ENCODE assay signal across 8 mouse cellular contexts in genomic region chr3:94917816-94918361, GRCm38 (mm10). TPM values are rescaled to one million over a fixed set of nuclear protein-coding genes. Genes with fewer than 3 reads are reported as not detected.
DNase-seq lines count a peak whose midpoint lies in the region; ATAC-seq and TF ChIP-seq lines count a peak whose summit lies in the region.

No protein-coding gene starts in this region.

- H3K9me3 ChIP-seq in intestine, postnatal 0 days (ENCODE audit: control insufficient read depth) = no peaks in the 10 kb centered on the region

- H3K9ac ChIP-seq in intestine, postnatal 0 days (ENCODE audit: low read depth, low read length) = no peak overlapping the region

- H3K4me1 ChIP-seq in intestine, postnatal 0 days (replicated peaks; ENCODE audit: control insufficient read depth, insufficient read depth, low read length) = peaks cover 4% of the 10 kb centered on the region; the same call in 1 of the 2 replicates

- H3K27ac ChIP-seq in intestine, postnatal 0 days (ENCODE audit: low read depth, low read length) = no peak overlapping the region

- peak; percentile 22 for DNase-seq in layer of hippocampus, adult 9-11 months
- no peak for DNase-seq in layer of hippocampus, adult 8-10 months (ENCODE audit: low spot score in 2 of 2)
- peak; percentile 80 for DNase-seq in Muller cell, postnatal 12 days (ENCODE audit: inconsistent ontology term)
- peak; percentile 81 to 89 for DNase-seq in lung, adult 18-20 months
- DNase-seq in neural tube, embryonic 10.5 days (ENCODE audit: extremely low spot score, low spot score) = no peak
- no peak for DNase-seq in layer of hippocampus, postnatal 25 days (ENCODE audit: extremely low spot score in 1 of 2, low spot score in 1 of 2)
- DNase-seq in natural killer cell, adult 2 months (ENCODE audit: low spot score in 2 of 2) = no peak

- 51% methylated on average over 14 of the region's 14 CpGs for WGBS in intestine, postnatal 0 days

- H3K4me3 ChIP-seq in intestine, postnatal 0 days (ENCODE audit: low read depth, low read length) = no peak overlapping the region

- no peaks in the 10 kb centered on the region for H3K27me3 ChIP-seq in intestine, postnatal 0 days (replicated peaks; ENCODE audit: control insufficient read depth, insufficient read depth, low read length)

- no peak overlapping the region for H3K4me2 ChIP-seq in intestine, postnatal 0 days (replicated peaks; ENCODE audit: low read depth)

- ATAC-seq in intestine, postnatal 0 days = peak; percentile 19; the same call in 1 of the 2 replicates

- TF ChIP-seq CTCF in intestine, postnatal 0 days (IDR thresholded peaks at IDR 0.05; ENCODE audit: low read depth) = no peak

- H3K36me3 ChIP-seq in intestine, postnatal 0 days (ENCODE audit: control insufficient read depth, insufficient read depth) = no peaks in the 10 kb centered on the region

RNA-seq across cellular contexts. Expression of gene Selenbp1, which starts 15.0 kb away (rescaled TPM):
- 10 to 100 TPM; 11.1 to 14.5 (median 12.5) TPM for total RNA-seq in layer of hippocampus, adult 8-10 months (2022)
- polyA plus RNA-seq in intestine, postnatal 0 days (2015; fragmentation: Nextera tagmentation; extraction: Ambion mirVana) = 61.7 and 71.6 TPM in 2 replicates
- total RNA-seq in layer of hippocampus, postnatal 25 days (2021) = 10 to 100 TPM; 10.3 to 10.6 TPM

RNA-seq across cellular contexts. Expression of gene Psmb4, which starts 31.1 kb away (rescaled TPM):
- 100 to 1,000 TPM; 219 to 262 (median 240) TPM for total RNA-seq in layer of hippocampus, adult 8-10 months (2022)
- 308 and 311 TPM in 2 replicates for polyA plus RNA-seq in intestine, postnatal 0 days (2015; fragmentation: Nextera tagmentation; extraction: Ambion mirVana)
- total RNA-seq in layer of hippocampus, postnatal 25 days (2021) = 100 to 1,000 TPM; 253 to 304 TPM

RNA-seq across cellular contexts. Expression of gene Rfx5, which starts 36.0 kb away (rescaled TPM):
- total RNA-seq in layer of hippocampus, adult 8-10 months (2022) = 10 to 100 TPM; 21.9 to 28.9 (median 24.6) TPM
- polyA plus RNA-seq in intestine, postnatal 0 days (2015; fragmentation: Nextera tagmentation; extraction: Ambion mirVana) = 2.6 and 3.9 TPM in 2 replicates
- 10 to 100 TPM; 18.8 to 22.3 TPM for total RNA-seq in layer of hippocampus, postnatal 25 days (2021)

RNA-seq across cellular contexts. Expression of gene Pi4kb, which starts 56.6 kb away (rescaled TPM):
- 10 to 100 TPM; 58.7 to 64.8 (median 59.6) TPM for total RNA-seq in layer of hippocampus, adult 8-10 months (2022)
- polyA plus RNA-seq in intestine, postnatal 0 days (2015; fragmentation: Nextera tagmentation; extraction: Ambion mirVana) = 10.5 and 11.6 TPM in 2 replicates
- 10 to 100 TPM; 52.5 to 58.0 TPM for total RNA-seq in layer of hippocampus, postnatal 25 days (2021)

Comparison
In these comparisons a context has a peak if more than half of its experiments do, and no peak if none do; other contexts are left out.
1. DNase-seq: peak in layer of hippocampus, adult 9-11 months (single experiment), Muller cell, postnatal 12 days (single experiment) and lung, adult 18-20 months (2 of 2); none in layer of hippocampus, adult 8-10 months (0 of 2), neural tube, embryonic 10.5 days (single experiment), layer of hippocampus, postnatal 25 days (0 of 2) and natural killer cell, adult 2 months (0 of 2).